Mouse (Mus musculus): ENCODE results near the gene Rnf34. TPM values are rescaled to one million over a fixed set of nuclear protein-coding genes. Genes with fewer than 3 reads are reported as not detected.

Rnf34 gene
- total RNA-seq, 2 experiments from 2014 or later = 21.1 to 24.5 TPM

DNA sequence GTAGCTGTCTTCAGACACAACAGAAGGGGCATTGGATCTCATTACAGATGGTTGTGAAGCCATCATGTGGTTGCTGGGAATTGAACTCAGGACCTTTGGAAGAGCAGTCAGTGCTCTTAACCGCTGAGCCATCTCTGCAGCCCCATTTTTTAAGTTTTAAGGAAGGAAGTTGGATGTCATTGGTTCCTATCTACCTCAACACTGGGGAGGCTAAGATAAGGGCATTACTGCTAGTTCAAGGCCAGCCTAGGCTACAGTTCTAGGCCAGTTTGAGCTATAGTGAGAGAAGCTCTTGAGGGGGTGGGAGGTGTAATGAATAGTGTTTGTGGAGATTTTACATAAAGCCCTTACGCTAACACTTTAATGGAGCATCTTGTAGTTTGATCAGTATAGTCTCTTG lies 13.2 kb downstream of the Rnf34 start:
- no peak for DNase-seq (ENCODE audit: low spot score in 2 of 2)

DNA sequence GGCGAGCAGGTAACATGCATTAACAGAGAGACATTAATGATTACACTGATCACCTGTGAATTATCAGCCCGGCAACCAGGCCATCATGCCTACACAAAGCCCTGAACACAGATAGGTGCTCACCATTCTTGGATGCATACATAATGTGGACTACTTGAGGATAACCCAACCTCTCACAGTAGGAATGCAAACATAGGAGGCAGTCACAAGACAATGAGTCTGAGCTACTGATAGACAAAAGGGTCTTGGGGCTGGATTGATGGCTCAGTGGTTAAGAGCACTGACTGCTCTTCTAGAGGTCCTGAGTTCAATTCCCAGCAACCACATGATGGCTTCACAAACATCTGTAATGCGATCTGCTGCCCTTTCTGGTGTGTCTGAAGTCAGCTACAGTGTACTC lies 22.8 kb downstream of the Rnf34 start:
- DNase-seq (ENCODE audit: low spot score in 2 of 2) = no peak

DNA sequence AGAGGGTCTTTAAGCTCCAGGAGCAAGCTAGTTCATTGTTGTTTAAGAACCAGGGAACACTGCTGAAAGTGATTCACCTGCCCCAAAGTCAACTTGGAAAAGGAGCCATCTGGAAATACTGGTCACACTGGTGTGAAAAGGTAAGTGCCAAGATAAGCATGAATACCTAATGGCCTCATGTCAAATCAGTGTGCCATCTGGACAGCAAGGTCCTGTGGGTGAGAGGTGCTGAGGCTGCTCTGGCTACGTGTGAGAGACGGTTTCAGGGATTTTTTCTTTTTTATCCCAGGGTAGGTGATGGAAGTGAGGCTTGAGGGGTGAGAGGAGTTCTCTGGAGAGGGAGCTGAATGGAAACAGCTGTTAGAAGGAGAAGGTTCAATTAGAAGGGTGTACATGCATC lies 23.7 kb downstream of the Rnf34 start:
- DNase-seq (ENCODE audit: low spot score in 2 of 2) = no peak

DNA sequence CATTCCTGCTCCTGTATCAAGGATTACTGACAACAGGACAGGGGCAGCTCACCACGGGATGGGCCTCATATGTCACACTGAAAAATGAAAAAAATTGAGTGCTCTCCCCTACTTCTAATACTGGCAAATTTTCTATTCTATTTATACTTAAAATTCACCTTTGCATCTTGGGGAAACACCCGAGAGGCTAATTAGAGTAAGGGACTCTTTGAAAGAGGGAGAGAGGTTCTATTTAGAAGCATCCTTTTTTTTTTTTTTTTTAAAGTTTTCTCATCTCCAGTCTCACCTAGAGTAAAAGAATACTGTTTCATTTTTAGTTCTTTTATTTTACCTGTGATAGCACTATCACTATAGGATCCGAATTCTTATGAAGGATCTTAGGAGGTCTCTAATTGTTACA lies 24.5 kb downstream of the Rnf34 start:
- no peak for DNase-seq (ENCODE audit: low spot score in 2 of 2)

DNA sequence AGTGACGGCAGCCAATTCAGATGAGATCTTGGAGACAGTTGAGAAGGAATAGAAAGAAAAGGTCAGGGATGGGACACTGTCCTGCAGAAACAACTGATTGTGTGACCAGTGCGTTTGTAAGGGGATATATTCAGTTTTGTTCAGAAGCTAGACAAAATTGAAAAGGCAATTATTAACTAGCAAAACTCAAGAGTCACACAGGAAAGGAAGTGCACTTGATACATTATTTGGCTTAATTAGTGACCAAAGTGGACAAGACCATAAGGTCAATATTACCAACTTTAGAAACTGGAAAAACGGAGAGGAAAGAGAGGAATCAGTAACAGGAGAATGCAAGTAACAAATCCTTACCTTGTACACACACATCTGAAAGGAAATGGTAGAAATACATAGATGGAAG lies 26.8 kb downstream of the Rnf34 start:
- DNase-seq (ENCODE audit: low spot score in 2 of 2) = no peak

DNA sequence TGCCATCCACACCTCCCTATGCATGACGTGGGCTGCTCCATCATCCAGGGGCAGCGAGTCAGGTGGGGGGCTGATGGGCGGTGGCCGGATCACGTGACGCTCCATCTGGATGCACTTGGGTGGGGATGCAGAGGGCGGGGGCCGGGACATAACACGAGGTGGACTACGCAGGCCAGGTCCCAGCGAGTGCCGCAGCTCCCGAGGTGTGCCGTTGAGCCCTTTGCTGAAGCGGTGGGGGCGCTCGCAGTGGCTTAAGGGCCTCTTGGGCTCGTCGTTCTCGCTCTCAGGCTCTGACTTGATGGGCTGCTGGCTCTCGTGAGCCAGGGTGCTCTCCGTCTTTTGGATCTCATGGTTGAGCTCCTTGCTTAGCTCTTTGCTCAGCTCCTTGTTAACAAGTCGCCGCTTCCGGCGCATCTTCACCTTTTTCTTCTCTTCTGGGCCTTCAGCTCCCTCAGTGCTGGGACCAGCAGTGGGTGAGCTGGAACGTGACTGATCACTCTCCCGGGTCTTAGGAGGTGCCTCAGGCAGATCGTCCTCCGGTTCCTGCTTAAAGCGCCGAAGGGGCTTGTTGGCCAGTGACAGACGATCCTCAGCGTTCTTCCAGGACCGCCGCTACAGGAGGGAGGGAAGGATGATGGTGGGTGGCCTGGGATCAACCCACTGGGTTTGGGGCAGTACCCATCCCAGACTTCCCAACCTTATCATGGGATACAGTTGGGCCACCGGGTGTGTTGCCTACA lies 30.6 kb downstream of the Rnf34 start:
- no peak for DNase-seq (ENCODE audit: low spot score in 2 of 2)

GRCm38 (mm10) chr5:122881313-122881712 lies 31.5 kb downstream of the Rnf34 start:
- peak; percentile 21 to 51 for DNase-seq (ENCODE audit: low spot score in 2 of 2)

- DNase-seq (ENCODE audit: low spot score in 2 of 2) = no peak
Observed at GRCm38 (mm10) chr5:122882256-122883050, 32.6 kb downstream of the Rnf34 start.

- DNase-seq (ENCODE audit: low spot score in 2 of 2) = no peak
Observed at GRCm38 (mm10) chr5:122883237-122883636, 33.4 kb downstream of the Rnf34 start.

GRCm38 (mm10) chr5:122883652-122884235 lies 33.9 kb downstream of the Rnf34 start:
- no peak for DNase-seq (ENCODE audit: low spot score in 2 of 2)

DNA sequence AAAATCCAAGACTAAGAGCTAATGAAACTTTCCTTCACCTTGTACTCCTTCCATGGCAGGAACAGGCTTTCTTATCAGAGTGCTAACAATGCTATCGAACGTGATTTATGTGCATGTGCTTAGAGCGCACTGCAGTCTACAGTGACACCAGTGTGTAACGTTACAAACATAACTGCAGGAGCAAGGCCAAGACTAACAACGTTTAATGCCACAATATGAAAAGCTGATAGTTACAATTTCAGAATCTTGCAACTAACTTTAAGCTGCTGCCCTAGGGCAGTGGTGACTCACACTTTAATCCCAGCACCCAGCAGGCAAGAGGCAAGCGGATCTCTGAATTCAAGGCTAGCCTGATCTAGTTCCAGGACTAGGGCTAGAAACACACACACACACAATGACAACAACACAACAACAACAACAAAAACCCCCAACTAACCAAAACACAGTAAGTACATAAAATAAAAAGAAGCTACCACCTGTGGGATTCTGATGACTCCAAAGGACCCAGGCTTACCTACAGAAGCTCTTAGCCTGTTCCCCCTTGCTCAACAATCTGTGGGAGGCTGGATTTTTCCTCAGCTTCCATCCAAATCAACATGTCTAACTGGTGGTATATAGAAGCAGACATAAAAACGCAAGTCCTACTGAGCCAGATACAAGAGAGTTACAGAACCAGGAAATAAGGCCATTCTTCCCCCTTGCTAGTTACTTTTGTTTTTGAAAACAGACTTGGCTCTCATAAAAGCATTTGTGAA lies 34.9 kb downstream of the Rnf34 start:
- no peak for DNase-seq (ENCODE audit: low spot score in 2 of 2)

DNA sequence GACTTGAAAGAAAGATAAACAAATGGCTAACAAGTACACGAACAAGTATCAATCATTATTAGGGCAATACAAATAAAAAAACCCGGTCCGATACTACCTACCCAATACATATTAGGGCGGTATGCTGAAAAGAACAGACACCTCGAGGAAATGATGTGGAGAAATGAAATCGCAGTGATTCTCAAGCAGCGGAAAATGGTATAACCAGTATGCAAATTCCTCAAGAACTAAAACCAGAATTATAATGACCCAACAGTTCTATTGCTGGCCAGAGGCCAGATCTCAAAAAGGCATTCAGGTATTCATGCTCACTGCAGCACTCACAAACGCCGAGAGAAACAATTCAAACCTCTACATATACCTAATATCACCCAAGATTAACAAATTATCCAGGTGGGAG lies 37.2 kb downstream of the Rnf34 start:
- no peak for DNase-seq (ENCODE audit: low spot score in 2 of 2)

- DNase-seq (ENCODE audit: low spot score in 2 of 2) = no peak
Observed at GRCm38 (mm10) chr5:122887926-122888611, 38.2 kb downstream of the Rnf34 start.

GRCm38 (mm10) chr5:122888612-122889214 lies 38.9 kb downstream of the Rnf34 start:
- DNase-seq (ENCODE audit: low spot score in 2 of 2) = no peak

- no peak for DNase-seq (ENCODE audit: low spot score in 2 of 2)
Observed at GRCm38 (mm10) chr5:122890396-122890795, 40.5 kb downstream of the Rnf34 start.

DNA sequence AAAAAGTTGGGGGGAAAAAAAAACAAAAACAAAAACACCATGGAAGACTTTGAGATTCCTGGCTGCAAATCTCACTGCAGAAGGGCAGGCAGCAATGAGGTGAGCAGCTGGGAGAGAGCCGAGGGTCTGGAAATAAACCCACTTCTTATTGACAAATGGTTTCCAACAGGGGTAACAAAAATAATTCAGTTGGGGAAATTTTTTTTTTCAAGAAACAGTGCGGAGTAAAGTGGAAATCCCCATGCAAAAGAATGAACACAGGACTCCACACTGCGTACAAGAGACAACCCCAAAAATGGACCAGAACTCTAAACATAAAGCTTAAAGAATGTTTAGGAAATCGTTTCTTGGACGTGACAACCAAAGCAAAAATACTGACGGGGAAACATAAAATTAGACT lies 43.4 kb downstream of the Rnf34 start:
- no peak for DNase-seq (ENCODE audit: low spot score in 2 of 2)

DNA sequence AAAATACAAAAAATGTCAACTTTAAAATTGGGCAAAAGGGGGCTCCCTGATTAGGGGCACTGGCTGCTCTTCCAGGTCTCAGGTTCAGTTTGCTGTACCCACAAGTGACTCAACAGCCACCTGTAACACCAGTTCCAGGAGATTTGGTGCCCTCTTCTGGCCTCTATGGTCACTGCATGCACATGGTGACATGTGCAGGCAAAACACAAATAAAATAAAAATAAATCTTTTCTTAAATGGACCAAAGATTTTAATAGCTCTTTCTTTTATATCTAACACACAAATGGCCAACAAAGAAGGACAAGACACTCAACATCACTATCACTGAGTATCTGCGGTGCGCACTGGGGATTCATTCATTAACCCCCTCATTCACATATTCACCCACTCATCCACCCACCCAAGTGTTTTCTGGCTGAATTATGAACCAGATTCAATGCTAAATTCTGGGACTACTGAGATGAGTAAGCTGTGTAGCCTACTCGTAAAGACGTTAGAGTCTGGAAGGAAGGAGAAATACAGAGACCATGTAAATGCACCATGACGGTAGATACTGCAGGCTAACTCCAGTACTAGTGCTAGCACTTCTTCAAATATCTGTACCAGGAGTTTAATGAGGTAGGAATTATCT lies 44.3 kb downstream of the Rnf34 start:
- no peak for DNase-seq (ENCODE audit: low spot score in 2 of 2)

DNA sequence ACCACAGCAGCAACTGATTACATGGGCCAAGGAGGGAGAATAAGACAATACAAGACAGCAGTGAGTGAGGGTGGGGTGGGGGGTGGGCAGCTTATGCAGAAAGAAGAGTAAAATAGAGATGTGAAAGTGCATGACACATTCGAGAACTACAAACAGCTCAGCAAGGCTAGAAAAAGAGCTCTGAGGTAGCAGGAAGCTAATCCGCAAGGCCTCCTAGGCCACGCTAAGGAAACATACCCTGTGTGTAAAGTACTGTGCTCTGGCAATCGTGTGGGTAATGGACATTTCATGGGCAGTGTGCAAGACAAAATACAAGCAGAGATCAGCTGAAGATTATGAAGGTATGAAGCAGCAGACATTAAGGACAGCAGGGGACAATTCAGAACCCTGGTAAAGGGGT lies 45.0 kb downstream of the Rnf34 start:
- DNase-seq (ENCODE audit: low spot score in 2 of 2) = no peak

GRCm38 (mm10) chr5:122898153-122898552 lies 48.3 kb downstream of the Rnf34 start:
- no peak for DNase-seq (ENCODE audit: low spot score in 2 of 2)

All from adrenal gland, postnatal 4 days (tissue).